Comparison of ENCODE assay signal across 23 mouse cellular contexts in genomic region chr14:83021886-83022285, GRCm38 (mm10).
DNase-seq lines count a peak whose midpoint lies in the region; ATAC-seq lines count a peak whose summit lies in the region.
"Had no signal": no experiment of that assay in that cellular context is flagged by ENCODE, and none has a peak within 500 bp of the region (broad histone marks: within the 10 kb centered on the region; RNA-seq: fewer than 3 reads in every experiment).

No protein-coding gene starts in this region.

- no peaks in the 10 kb centered on the region for H3K4me1 ChIP-seq in forebrain, embryonic 13.5 days
- H3K4me1 ChIP-seq in forebrain, embryonic 10.5 days: no peaks in the 10 kb centered on the region
- H3K4me1 ChIP-seq in forebrain, embryonic 15.5 days: no peaks in the 10 kb centered on the region
- no peaks in the 10 kb centered on the region for H3K4me1 ChIP-seq in forebrain, embryonic 12.5 days
- H3K4me1 ChIP-seq in forebrain, embryonic 16.5 days (replicated peaks; ENCODE audit: control insufficient read depth, insufficient read depth, low read length): no peaks in the 10 kb centered on the region
- H3K4me1 ChIP-seq: embryonic facial prominence, embryonic 10.5 days; embryonic facial prominence, embryonic 12.5 days had no signal

- no peaks in the 10 kb centered on the region for H3K9me3 ChIP-seq in forebrain, embryonic 13.5 days (replicated peaks)
- H3K9me3 ChIP-seq in forebrain, embryonic 10.5 days: no peaks in the 10 kb centered on the region
- H3K9me3 ChIP-seq in forebrain, embryonic 15.5 days: no peaks in the 10 kb centered on the region
- no peaks in the 10 kb centered on the region for H3K9me3 ChIP-seq in forebrain, embryonic 12.5 days
- no peaks in the 10 kb centered on the region for H3K9me3 ChIP-seq in forebrain, embryonic 16.5 days (ENCODE audit: control insufficient read depth, low read length)
- H3K9me3 ChIP-seq: embryonic facial prominence, embryonic 10.5 days; embryonic facial prominence, embryonic 12.5 days; G1E had no signal

- ATAC-seq in forebrain, embryonic 13.5 days: peak; percentile 69; the same call in 1 of the 2 replicates
- 0 out of 2 replicates have a peak, but pooled peaks have one; percentile 60 for ATAC-seq in forebrain, embryonic 15.5 days (replicated peaks)
- no peak for ATAC-seq in forebrain, embryonic 12.5 days (ENCODE audit: low FRiP score)
- ATAC-seq in forebrain, embryonic 16.5 days: peak; percentile 83
- ATAC-seq: activated CD4-positive, CD25-positive, alpha-beta regulatory T cell, adult 4 months; CD4-positive, CD25-positive, alpha-beta regulatory T cell, adult 4 months; Patski had no signal

- no peaks in the 10 kb centered on the region for H3K36me3 ChIP-seq in forebrain, embryonic 13.5 days (ENCODE audit: poor library complexity, severe bottlenecking)
- no peaks in the 10 kb centered on the region for H3K36me3 ChIP-seq in forebrain, embryonic 10.5 days (replicated peaks)
- no peaks in the 10 kb centered on the region for H3K36me3 ChIP-seq in forebrain, embryonic 15.5 days
- no peaks in the 10 kb centered on the region for H3K36me3 ChIP-seq in forebrain, embryonic 12.5 days (replicated peaks)
- no peaks in the 10 kb centered on the region for H3K36me3 ChIP-seq in forebrain, embryonic 16.5 days (ENCODE audit: control insufficient read depth, insufficient read depth)
- H3K36me3 ChIP-seq: embryonic facial prominence, embryonic 10.5 days; embryonic facial prominence, embryonic 12.5 days; G1E had no signal

- no peak overlapping the region for H3K4me2 ChIP-seq in forebrain, embryonic 13.5 days
- H3K4me2 ChIP-seq in forebrain, embryonic 15.5 days (replicated peaks): no peak overlapping the region
- no peak overlapping the region for H3K4me2 ChIP-seq in forebrain, embryonic 12.5 days
- H3K4me2 ChIP-seq in forebrain, embryonic 16.5 days (ENCODE audit: low read length): no peak overlapping the region
- H3K4me2 ChIP-seq: embryonic facial prominence, embryonic 12.5 days had no signal

- H3K4me3 ChIP-seq in forebrain, embryonic 13.5 days: no peak overlapping the region
- no peak overlapping the region for H3K4me3 ChIP-seq in forebrain, embryonic 10.5 days
- no peak overlapping the region for H3K4me3 ChIP-seq in forebrain, embryonic 15.5 days
- no peak overlapping the region for H3K4me3 ChIP-seq in forebrain, embryonic 12.5 days (replicated peaks)
- no peak overlapping the region for H3K4me3 ChIP-seq in forebrain, embryonic 16.5 days (replicated peaks; ENCODE audit: low read length)
- H3K4me3 ChIP-seq: embryonic facial prominence, embryonic 10.5 days; embryonic facial prominence, embryonic 12.5 days had no signal

- DNase-seq in forebrain, embryonic 10.5 days (ENCODE audit: extremely low spot score, low spot score): no peak
- no peak for DNase-seq in right cerebral cortex, postnatal 10 days (ENCODE audit: low spot score in 2 of 2)
- DNase-seq in kidney, postnatal 14 days: no peak
- DNase-seq: adrenal gland, adult 8-10 months; adrenal gland, postnatal 14 days; adrenal gland, postnatal 36 days; B cell, adult 2 months; cerebellum, adult 11-12 months; cerebellum, adult 2 months; cerebellum, adult 9-10 months; cerebellum, postnatal 10 days; cerebellum, postnatal 25 days had no signal

- H3K27me3 ChIP-seq in forebrain, embryonic 13.5 days: no peaks in the 10 kb centered on the region
- H3K27me3 ChIP-seq in forebrain, embryonic 10.5 days (ENCODE audit: poor library complexity, severe bottlenecking): no peaks in the 10 kb centered on the region
- H3K27me3 ChIP-seq in forebrain, embryonic 15.5 days: no peaks in the 10 kb centered on the region
- no peaks in the 10 kb centered on the region for H3K27me3 ChIP-seq in forebrain, embryonic 12.5 days
- no peaks in the 10 kb centered on the region for H3K27me3 ChIP-seq in forebrain, embryonic 16.5 days (replicated peaks; ENCODE audit: control insufficient read depth, insufficient read depth, low read length)
- H3K27me3 ChIP-seq: CH12.LX; embryonic facial prominence, embryonic 12.5 days; Patski had no signal

- H3K9ac ChIP-seq in forebrain, embryonic 13.5 days: no peak overlapping the region
- H3K9ac ChIP-seq in forebrain, embryonic 15.5 days (replicated peaks): no peak overlapping the region
- no peak overlapping the region for H3K9ac ChIP-seq in forebrain, embryonic 12.5 days
- H3K9ac ChIP-seq in forebrain, embryonic 16.5 days (replicated peaks; ENCODE audit: low read depth, low read length): no peak overlapping the region
- H3K9ac ChIP-seq: embryonic facial prominence, embryonic 12.5 days had no signal

- no peak overlapping the region for H3K27ac ChIP-seq in forebrain, embryonic 13.5 days
- no peak overlapping the region for H3K27ac ChIP-seq in forebrain, embryonic 10.5 days
- no peak overlapping the region for H3K27ac ChIP-seq in forebrain, embryonic 15.5 days (replicated peaks)
- no peak overlapping the region for H3K27ac ChIP-seq in forebrain, embryonic 12.5 days
- no peak overlapping the region for H3K27ac ChIP-seq in forebrain, embryonic 16.5 days (ENCODE audit: low read length)
- H3K27ac ChIP-seq: embryonic facial prominence, embryonic 10.5 days; embryonic facial prominence, embryonic 12.5 days had no signal
